ENCODE assay signal across 21 mouse cellular contexts in genomic region chr17:43156116-43156515, GRCm38 (mm10).
DNase-seq lines count a peak whose midpoint lies in the region; ATAC-seq and TF ChIP-seq lines count a peak whose summit lies in the region.
"Had no signal": no experiment of that assay in that cellular context is flagged by ENCODE, and none has a peak within 500 bp of the region (broad histone marks: within the 10 kb centered on the region; RNA-seq: fewer than 3 reads in every experiment).

No protein-coding gene starts in this region.

- no peaks in the 10 kb centered on the region for H3K27me3 ChIP-seq in embryonic facial prominence, embryonic 14.5 days (replicated peaks; ENCODE audit: control insufficient read depth, insufficient read depth, low read length)
- no peaks in the 10 kb centered on the region for H3K27me3 ChIP-seq in embryonic facial prominence, embryonic 10.5 days (replicated peaks; ENCODE audit: low read depth, poor library complexity, severe bottlenecking)
- H3K27me3 ChIP-seq in kidney, embryonic 15.5 days: no peaks in the 10 kb centered on the region
- H3K27me3 ChIP-seq in stomach, postnatal 0 days (ENCODE audit: control insufficient read depth, insufficient read depth, low read length): no peaks in the 10 kb centered on the region
- H3K27me3 ChIP-seq in forebrain, embryonic 12.5 days: no peaks in the 10 kb centered on the region
- H3K27me3 ChIP-seq: forebrain, embryonic 13.5 days; heart, embryonic 13.5 days; hindbrain, embryonic 15.5 days had no signal

- no peak for TF ChIP-seq EP300 in stomach, postnatal 0 days (optimal IDR thresholded peaks at IDR 0.05)

- whole genome bisulfite sequencing in embryonic facial prominence, embryonic 14.5 days: 61% methylated on average over 5 of the region's 5 CpGs
- 68% methylated on average over 5 of the region's 5 CpGs for WGBS in embryonic facial prominence, embryonic 10.5 days
- 41% methylated on average over 5 of the region's 5 CpGs for WGBS in kidney, embryonic 15.5 days
- 44% methylated on average over 5 of the region's 5 CpGs for WGBS in stomach, postnatal 0 days
- WGBS in forebrain, embryonic 12.5 days: 82% methylated on average over 5 of the region's 5 CpGs

- ATAC-seq in embryonic facial prominence, embryonic 14.5 days (ENCODE audit: low read depth): no peak
- ATAC-seq in kidney, embryonic 15.5 days (replicated peaks; ENCODE audit: low FRiP score): 0 out of 2 replicates have a peak, but pooled peaks have one; percentile 50
- ATAC-seq in stomach, postnatal 0 days (ENCODE audit: low FRiP score, low TSS enrichment): peak; percentile 82
- ATAC-seq in forebrain, embryonic 12.5 days (ENCODE audit: low FRiP score): no peak
- ATAC-seq: forebrain, embryonic 13.5 days; forebrain, postnatal 0 days had no signal

- H3K36me3 ChIP-seq in embryonic facial prominence, embryonic 14.5 days (ENCODE audit: control insufficient read depth, insufficient read depth, low read length): no peaks in the 10 kb centered on the region
- H3K36me3 ChIP-seq in embryonic facial prominence, embryonic 10.5 days (replicated peaks): no peaks in the 10 kb centered on the region
- H3K36me3 ChIP-seq in kidney, embryonic 15.5 days: no peaks in the 10 kb centered on the region
- no peaks in the 10 kb centered on the region for H3K36me3 ChIP-seq in stomach, postnatal 0 days (ENCODE audit: control insufficient read depth, insufficient read depth, low read length)
- no peaks in the 10 kb centered on the region for H3K36me3 ChIP-seq in forebrain, embryonic 12.5 days (replicated peaks)
- H3K36me3 ChIP-seq: heart, embryonic 13.5 days; hindbrain, embryonic 15.5 days had no signal

- DNase-seq in embryonic facial prominence, embryonic 14.5 days (ENCODE audit: low spot score): peak; percentile 11
- DNase-seq in embryonic facial prominence, embryonic 10.5 days (ENCODE audit: low spot score): no peak
- no peak for DNase-seq in kidney, postnatal 10 days
- DNase-seq in urinary bladder, postnatal 14 days (ENCODE audit: low spot score): peak; percentile 30
- no peak for DNase-seq in urinary bladder, adult 2 months (ENCODE audit: low spot score)
- peak; percentile 58 for DNase-seq in stomach, postnatal 0 days (ENCODE audit: low spot score)
- DNase-seq: adrenal gland, adult 2 months; adrenal gland, postnatal 25 days; cerebellum, adult 18-20 months; cerebellum, adult 9-11 months; cerebellum, postnatal 36 days; forebrain, postnatal 0 days; gastrocnemius, adult 2 months; gastrocnemius, postnatal 25 days; heart, adult 2 months; heart, postnatal 36 days had no signal

- H3K4me1 ChIP-seq in embryonic facial prominence, embryonic 14.5 days (ENCODE audit: control insufficient read depth, insufficient read depth, low read length): peaks cover 11% of the 10 kb centered on the region; the same call in 1 of the 2 replicates
- H3K4me1 ChIP-seq in embryonic facial prominence, embryonic 10.5 days: peaks cover 22% of the 10 kb centered on the region
- H3K4me1 ChIP-seq in kidney, embryonic 15.5 days: peaks cover 23% of the 10 kb centered on the region
- H3K4me1 ChIP-seq in stomach, postnatal 0 days (replicated peaks; ENCODE audit: control insufficient read depth, insufficient read depth): peaks cover 3% of the 10 kb centered on the region; the same call in 1 of the 2 replicates
- peaks cover 16% of the 10 kb centered on the region for H3K4me1 ChIP-seq in forebrain, embryonic 12.5 days

- no peaks in the 10 kb centered on the region for H3K9me3 ChIP-seq in embryonic facial prominence, embryonic 14.5 days (ENCODE audit: control insufficient read depth, low read length)
- H3K9me3 ChIP-seq in embryonic facial prominence, embryonic 10.5 days: no peaks in the 10 kb centered on the region
- H3K9me3 ChIP-seq in kidney, embryonic 15.5 days (replicated peaks): no peaks in the 10 kb centered on the region
- H3K9me3 ChIP-seq in stomach, postnatal 0 days (ENCODE audit: control insufficient read depth, low read length): no peaks in the 10 kb centered on the region
- no peaks in the 10 kb centered on the region for H3K9me3 ChIP-seq in forebrain, embryonic 12.5 days
- H3K9me3 ChIP-seq: forebrain, embryonic 13.5 days; heart, embryonic 13.5 days; hindbrain, embryonic 15.5 days had no signal

- H3K9ac ChIP-seq in embryonic facial prominence, embryonic 14.5 days (ENCODE audit: low read depth, low read length): no peak overlapping the region
- H3K9ac ChIP-seq in kidney, embryonic 15.5 days: no peak overlapping the region
- H3K9ac ChIP-seq in stomach, postnatal 0 days (ENCODE audit: low read length): no peak overlapping the region
- H3K9ac ChIP-seq in forebrain, embryonic 12.5 days: no peak overlapping the region
- H3K9ac ChIP-seq: forebrain, embryonic 13.5 days; forebrain, postnatal 0 days; heart, embryonic 13.5 days; hindbrain, embryonic 15.5 days had no signal

- no peak overlapping the region for H3K4me3 ChIP-seq in embryonic facial prominence, embryonic 14.5 days (ENCODE audit: low read depth, low read length)
- no peak overlapping the region for H3K4me3 ChIP-seq in embryonic facial prominence, embryonic 10.5 days
- H3K4me3 ChIP-seq in kidney, embryonic 15.5 days (replicated peaks): no peak overlapping the region
- no peak overlapping the region for H3K4me3 ChIP-seq in stomach, postnatal 0 days (ENCODE audit: low read depth, low read length)
- no peak overlapping the region for H3K4me3 ChIP-seq in forebrain, embryonic 12.5 days (replicated peaks)
- H3K4me3 ChIP-seq: forebrain, embryonic 13.5 days; gastrocnemius, adult 2 months; heart, adult 2 months; heart, embryonic 13.5 days; hindbrain, embryonic 15.5 days had no signal

- H3K4me2 ChIP-seq in embryonic facial prominence, embryonic 14.5 days (ENCODE audit: low read depth, low read length): no peak overlapping the region
- no peak overlapping the region for H3K4me2 ChIP-seq in kidney, embryonic 15.5 days
- no peak overlapping the region for H3K4me2 ChIP-seq in stomach, postnatal 0 days (replicated peaks; ENCODE audit: low read depth)
- H3K4me2 ChIP-seq in forebrain, embryonic 12.5 days: no peak overlapping the region
- H3K4me2 ChIP-seq: heart, embryonic 13.5 days had no signal

- TF ChIP-seq CTCF in stomach, postnatal 0 days (IDR thresholded peaks at IDR 0.05; ENCODE audit: low read depth): no peak

- no peak overlapping the region for H3K27ac ChIP-seq in embryonic facial prominence, embryonic 14.5 days (replicated peaks; ENCODE audit: low read depth, low read length)
- H3K27ac ChIP-seq in embryonic facial prominence, embryonic 10.5 days (replicated peaks): no peak overlapping the region
- no peak overlapping the region for H3K27ac ChIP-seq in kidney, embryonic 15.5 days
- H3K27ac ChIP-seq in stomach, postnatal 0 days (replicated peaks): peak overlapping the region; percentile 41; the same call in 1 of the 2 replicates
- no peak overlapping the region for H3K27ac ChIP-seq in forebrain, embryonic 12.5 days
- H3K27ac ChIP-seq: forebrain, embryonic 13.5 days; gastrocnemius, adult 2 months; heart, adult 2 months; heart, embryonic 13.5 days; hindbrain, embryonic 15.5 days had no signal

Comparison
In these comparisons a context has a peak if more than half of its experiments do, and no peak if none do; other contexts are left out.
1. DNase-seq: peak in embryonic facial prominence, embryonic 14.5 days (single experiment), urinary bladder, postnatal 14 days (single experiment) and stomach, postnatal 0 days (single experiment); none in embryonic facial prominence, embryonic 10.5 days (single experiment), kidney, postnatal 10 days (single experiment) and urinary bladder, adult 2 months (single experiment).
2. ATAC-seq: peak in kidney, embryonic 15.5 days (single experiment) and stomach, postnatal 0 days (single experiment); none in embryonic facial prominence, embryonic 14.5 days (single experiment) and forebrain, embryonic 12.5 days (single experiment).